Mouse (Mus musculus) lung, embryonic 16.5 days (tissue): ENCODE data around the gene Spock3. TPM values are rescaled to one million over a fixed set of nuclear protein-coding genes. Genes with fewer than 3 reads are reported as not detected.

Experiments
- ATAC-seq: fragments of 200-750 bp; cut with Nextera tagmentation; 2 replicates; pipeline ENCODE4 v1.8.0; 2017; ENCODE audit warnings: low read depth, mild to moderate bottlenecking, moderate library complexity
- H3K27ac ChIP-seq: fragments of 300-500 bp; sonication (generic); 2 replicates; pipeline ENCODE4 v1.5.1; 2014; ENCODE audit warnings: mild to moderate bottlenecking, control low read depth, low read length
- H3K27me3 ChIP-seq: fragments of 300-500 bp; sonication (generic); 2 replicates; pipeline ENCODE4 v1.6.1; 2014; ENCODE audit warnings: low read depth, low read length, mixed read lengths; ENCODE audit not compliant: control insufficient read depth, insufficient read depth
- H3K36me3 ChIP-seq: fragments of 300-500 bp; sonication (generic); 2 replicates; pipeline ENCODE4 v1.6.1; 2014; ENCODE audit warnings: low read length; ENCODE audit not compliant: control insufficient read depth, insufficient read depth
- H3K4me1 ChIP-seq: fragments of 300-500 bp; sonication (generic); replicated peaks from 2 replicates; pipeline ENCODE4 v1.6.1; 2014; ENCODE audit warnings: low read length, mixed read lengths; ENCODE audit not compliant: control insufficient read depth, insufficient read depth
- H3K4me2 ChIP-seq: fragments of 300-500 bp; sonication (generic); 2 replicates; pipeline ENCODE4 v1.6.1; 2014; ENCODE audit warnings: low read depth, low read length, control low read depth
- H3K4me3 ChIP-seq: fragments of 300-500 bp; sonication (generic); 2 replicates; pipeline ENCODE4 v1.5.1; 2014; ENCODE audit warnings: mild to moderate bottlenecking, low read length, control low read depth
- H3K9ac ChIP-seq: fragments of 300-500 bp; sonication (generic); 2 replicates; pipeline ENCODE4 v1.6.1; 2014; ENCODE audit warnings: low read length, control low read depth
- H3K9me3 ChIP-seq: fragments of 300-500 bp; sonication (generic); 2 replicates; pipeline ENCODE4 v1.6.1; 2016; ENCODE audit warnings: low read length; ENCODE audit not compliant: control insufficient read depth
- WGBS: fragments of 180-500 bp; shearing (Covaris S2); extraction: QIAGEN DNeasy Blood & Tissue Kit; methylation state at CpG from one replicate; pipeline ENCODE4 v1.1.7; 2014; 5-methylcytosine and 5-hydroxymethylcytosine counted together
- polyA plus RNA-seq: library from polyadenylated mRNA; unstranded; fragments of >200 nt; fragmentation: Nextera tagmentation; extraction: Ambion mirVana; gene quantifications from 2 replicates; pipeline ENCODE4 v1.2.1, GENCODE M21; 2015

The Spock3 gene
- 2.0 and 2.1 TPM in 2 replicates for polyA plus RNA-seq

- Histone ChIP-seq H3K9ac (peak within 1 kb of the TSS; percentile 35; the same call in 1 of the 2 replicates), H3K4me3 (peak within 1 kb of the TSS; percentile 48), H3K4me1 (peaks cover 7% of the 10 kb centered on the region), H3K4me2 (peak within 1 kb of the TSS; percentile 88), H3K36me3 (no peaks in the 10 kb centered on the region), H3K27ac (no peak within 1 kb of the TSS), H3K9me3 (no peaks in the 10 kb centered on the region), H3K27me3 (peaks cover 2% of the 10 kb centered on the region; the same call in 1 of the 2 replicates)
- ATAC-seq: no peak
- 14% methylated on average over 2 of the region's 2 CpGs for WGBS
These were observed at the start of gene Spock3 for GRCm38 (mm10) chr8:62950709-62951108. Gene Spock3, plus strand, starts transcription at chr8:62951009.

DNA sequence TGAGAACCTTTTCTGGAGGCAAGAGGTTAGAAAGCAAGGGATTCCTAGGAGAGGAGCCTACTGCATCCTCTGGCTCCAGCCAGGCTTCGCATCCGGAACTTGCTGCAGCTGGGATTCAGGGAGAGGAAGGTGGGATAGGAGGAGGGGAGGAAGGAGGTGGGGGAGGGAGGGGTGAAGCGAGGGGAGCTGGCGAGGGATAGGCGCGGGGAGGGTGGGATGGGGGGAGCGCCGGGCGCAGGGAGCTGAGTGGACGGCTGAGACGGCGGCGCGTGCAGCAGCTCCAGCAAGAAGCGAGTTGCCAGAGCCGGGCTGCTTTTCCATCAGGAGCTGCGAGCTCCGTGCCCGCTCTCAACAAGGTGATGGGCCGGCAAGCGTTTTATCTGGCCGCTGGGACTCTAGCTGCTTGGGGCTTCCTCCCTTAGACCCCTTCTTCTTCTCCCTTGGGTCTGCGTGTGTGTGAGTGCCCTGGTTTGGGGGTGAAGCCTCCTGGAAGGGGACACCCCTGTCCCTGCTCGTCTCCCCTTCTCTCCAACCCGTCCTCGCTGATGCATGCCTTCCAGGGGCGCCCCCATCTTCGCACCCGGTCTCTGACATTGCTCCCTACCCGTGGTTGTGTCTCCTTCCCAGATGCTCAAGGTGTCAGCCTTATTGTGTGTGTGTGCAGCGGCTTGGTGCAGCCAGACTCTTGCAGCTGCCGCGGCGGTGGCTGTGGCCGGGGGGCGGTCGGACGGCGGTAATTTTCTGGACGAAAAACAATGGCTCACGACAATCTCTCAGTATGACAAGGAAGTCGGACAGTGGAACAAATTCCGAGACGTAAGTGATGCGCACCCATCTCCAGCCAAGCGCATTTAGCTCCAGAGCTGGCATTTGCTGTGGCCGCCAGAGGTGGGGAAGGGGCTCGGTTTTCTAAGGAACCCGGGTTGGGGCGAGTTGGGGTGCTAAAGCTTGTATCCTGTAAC lies 645 bp downstream of the Spock3 start:
- H3K27me3 ChIP-seq: peaks cover 2% of the 10 kb centered on the region; the same call in 1 of the 2 replicates
- peak overlapping the region; percentile 35; the same call in 1 of the 2 replicates for H3K9ac ChIP-seq
- H3K9me3 ChIP-seq: no peaks in the 10 kb centered on the region
- peaks cover 7% of the 10 kb centered on the region for H3K4me1 ChIP-seq
- H3K4me2 ChIP-seq: peak overlapping the region; percentile 88
- H3K4me3 ChIP-seq: peak overlapping the region; percentile 48
- no peak overlapping the region for H3K27ac ChIP-seq
- peak; percentile 64; the same call in 1 of the 2 replicates for ATAC-seq
- under 1% methylated on average over 49 of the region's 50 CpGs for WGBS
- H3K36me3 ChIP-seq: no peaks in the 10 kb centered on the region

DNA sequence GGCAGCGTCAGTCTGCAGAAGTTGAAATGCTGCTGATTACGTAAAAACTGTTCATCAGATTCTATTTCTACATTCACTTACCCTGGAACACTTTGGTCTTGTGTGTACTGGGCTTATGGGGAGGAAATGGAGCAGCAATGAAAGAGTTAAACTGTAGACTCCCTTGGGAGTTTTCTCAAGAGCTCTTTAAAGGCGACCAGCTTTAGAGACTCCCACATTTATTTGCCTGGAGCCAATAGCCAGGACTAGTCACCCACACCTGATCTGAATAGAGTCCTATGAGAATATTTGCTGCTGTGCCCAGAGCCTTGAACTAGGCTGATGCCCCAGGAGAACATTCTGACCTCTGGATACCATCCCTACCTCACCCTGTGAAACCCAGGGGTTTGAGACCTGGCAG lies 1.7 kb downstream of the Spock3 start:
- H3K27me3 ChIP-seq: peaks cover 2% of the 10 kb centered on the region; the same call in 1 of the 2 replicates
- no peak overlapping the region for H3K27ac ChIP-seq
- no peak overlapping the region for H3K9ac ChIP-seq
- H3K4me1 ChIP-seq: peaks cover 7% of the 10 kb centered on the region
- 6% methylated on average over 3 of the region's 3 CpGs for WGBS
- no peak overlapping the region for H3K4me3 ChIP-seq
- ATAC-seq: peak; percentile 54
- peak overlapping the region; percentile 88 for H3K4me2 ChIP-seq
- H3K9me3 ChIP-seq: no peaks in the 10 kb centered on the region
- H3K36me3 ChIP-seq: no peaks in the 10 kb centered on the region

- 68% methylated on average over 3 of the region's 3 CpGs for WGBS
- H3K4me3 ChIP-seq: no peak overlapping the region
- no peak overlapping the region for H3K9ac ChIP-seq
These were observed 11.8 kb downstream of the Spock3 start for GRCm38 (mm10) chr8:62962608-62963007.

DNA sequence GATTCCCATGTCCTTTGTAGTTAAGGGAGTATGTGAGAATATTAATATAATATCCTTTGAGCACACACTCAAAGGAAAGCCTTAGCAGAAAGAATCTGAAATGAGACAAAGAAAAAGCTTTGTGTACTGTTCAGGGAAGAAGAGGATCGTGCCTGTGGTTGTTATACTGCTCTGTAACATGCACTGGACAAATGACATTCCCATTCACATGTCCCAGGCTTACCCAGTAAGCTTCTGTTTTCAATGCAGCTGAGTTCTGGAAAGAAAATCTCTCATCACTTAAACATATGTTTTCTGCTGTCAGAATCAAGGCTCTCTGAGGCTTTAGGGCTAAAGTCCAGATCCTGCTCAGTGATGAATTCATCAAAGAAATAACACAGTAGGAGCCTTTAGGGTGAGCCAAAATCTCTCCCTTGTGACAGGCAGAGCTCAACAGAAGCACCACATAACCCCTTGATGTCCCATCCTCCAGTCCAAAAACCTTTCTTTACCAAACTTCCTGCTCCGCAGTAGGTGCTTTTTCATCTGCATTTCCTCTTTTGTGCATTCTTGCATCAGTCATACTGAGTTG lies 19.1 kb downstream of the Spock3 start:
- Histone ChIP-seq H3K9ac (no peak overlapping the region), H3K36me3 (no peaks in the 10 kb centered on the region), H3K27me3 (no peaks in the 10 kb centered on the region), H3K4me2 (no peak overlapping the region), H3K4me3 (no peak overlapping the region), H3K27ac (no peak overlapping the region), H3K9me3 (no peaks in the 10 kb centered on the region), H3K4me1 (no peaks in the 10 kb centered on the region)
- ATAC-seq: no peak
- 81% methylated on average over 2 of the region's 2 CpGs for WGBS

More at GRCm38 (mm10) chr8:62962608-62963007, 11.8 kb downstream of the Spock3 start:
- H3K27me3 ChIP-seq: no peaks in the 10 kb centered on the region
- ATAC-seq: no peak
- H3K4me2 ChIP-seq: no peak overlapping the region
- no peaks in the 10 kb centered on the region for H3K36me3 ChIP-seq
- H3K4me1 ChIP-seq: no peaks in the 10 kb centered on the region
- H3K27ac ChIP-seq: no peak overlapping the region
- H3K9me3 ChIP-seq: no peaks in the 10 kb centered on the region

GRCm38 (mm10) chr8:63088984-63089383 lies 138.2 kb downstream of the Spock3 start:
- Histone ChIP-seq H3K4me2 (no peak overlapping the region), H3K36me3 (no peaks in the 10 kb centered on the region), H3K4me1 (no peaks in the 10 kb centered on the region), H3K9me3 (no peaks in the 10 kb centered on the region), H3K4me3 (no peak overlapping the region), H3K27ac (no peak overlapping the region), H3K27me3 (no peaks in the 10 kb centered on the region), H3K9ac (no peak overlapping the region)
- WGBS: 70% methylated on average over 3 of the region's 3 CpGs
- ATAC-seq: no peak

DNA sequence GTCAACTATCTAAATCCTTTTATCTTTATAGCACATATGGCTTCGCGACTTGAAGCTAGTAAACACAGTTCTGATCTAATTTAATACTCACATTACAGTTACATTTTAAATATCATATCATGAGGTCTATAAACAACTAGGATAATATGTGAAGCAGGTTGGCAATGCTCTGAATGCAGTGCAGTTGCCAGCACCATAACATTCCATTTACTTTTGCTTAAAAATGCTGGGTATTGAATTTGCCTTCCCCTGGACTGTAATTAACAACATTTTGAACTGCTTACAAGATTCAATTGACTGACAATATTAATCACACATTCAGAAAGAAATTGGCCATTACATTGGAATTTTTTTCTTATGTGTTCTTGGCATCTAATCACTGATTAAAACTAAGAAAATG lies 147.4 kb downstream of the Spock3 start:
- ATAC-seq: no peak

DNA sequence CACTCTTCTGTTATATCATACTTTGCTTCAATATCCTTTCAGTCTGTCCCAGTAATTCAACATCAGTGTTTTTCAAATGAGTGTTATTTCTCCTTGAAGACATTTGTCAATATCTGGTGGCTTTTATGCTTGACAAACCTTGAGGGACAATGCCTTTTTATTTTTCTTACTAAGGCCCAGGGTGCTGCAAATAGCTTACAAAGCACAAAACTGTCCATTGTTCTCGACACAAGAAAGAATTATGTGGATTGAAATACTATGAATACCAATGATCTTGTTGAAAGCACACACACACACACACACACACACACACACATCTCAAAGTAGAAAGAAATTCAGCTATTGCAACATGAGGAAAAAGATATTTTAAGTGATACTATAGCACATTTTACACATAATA lies 159.0 kb downstream of the Spock3 start:
- Histone ChIP-seq H3K4me1 (no peaks in the 10 kb centered on the region), H3K36me3 (no peaks in the 10 kb centered on the region), H3K4me3 (no peak overlapping the region), H3K9me3 (no peaks in the 10 kb centered on the region), H3K9ac (no peak overlapping the region), H3K4me2 (no peak overlapping the region), H3K27me3 (no peaks in the 10 kb centered on the region), H3K27ac (no peak overlapping the region)
- ATAC-seq: no peak
- 54% methylated on average over 1 of the region's 1 CpGs for WGBS

More for the DNA sequence above, 147.4 kb downstream of the Spock3 start:
- Histone ChIP-seq H3K9me3 (no peaks in the 10 kb centered on the region), H3K36me3 (no peaks in the 10 kb centered on the region), H3K4me3 (no peak overlapping the region), H3K27me3 (no peaks in the 10 kb centered on the region), H3K4me2 (no peak overlapping the region), H3K27ac (no peak overlapping the region), H3K4me1 (no peaks in the 10 kb centered on the region), H3K9ac (no peak overlapping the region)
- 72% methylated on average over 2 of the region's 2 CpGs for WGBS

DNA sequence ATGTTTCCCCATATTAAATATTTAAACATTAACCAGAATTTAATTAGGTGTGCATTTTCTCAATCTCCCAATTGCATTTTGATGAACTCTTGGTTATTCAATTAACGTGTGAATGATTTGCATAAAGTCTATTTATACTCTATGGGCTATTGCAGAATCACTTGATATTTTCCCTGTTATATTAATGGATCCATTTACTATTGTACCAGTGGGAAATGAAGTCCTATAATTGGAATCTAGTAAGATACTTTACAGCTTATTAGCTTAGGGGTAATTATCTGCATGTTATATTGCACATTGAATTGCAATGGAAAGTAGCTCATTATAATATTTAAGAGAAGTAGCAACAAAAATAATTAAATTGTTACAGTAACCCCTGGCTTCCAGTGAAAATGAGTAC lies 162.1 kb downstream of the Spock3 start:
- Histone ChIP-seq H3K4me2 (no peak overlapping the region), H3K27me3 (no peaks in the 10 kb centered on the region), H3K36me3 (no peaks in the 10 kb centered on the region), H3K9ac (no peak overlapping the region), H3K9me3 (no peaks in the 10 kb centered on the region), H3K27ac (no peak overlapping the region), H3K4me1 (no peaks in the 10 kb centered on the region), H3K4me3 (no peak overlapping the region)
- no peak for ATAC-seq
- 62% methylated on average over 1 of the region's 1 CpGs for WGBS
